Mouse (Mus musculus) neural tube, embryonic 11.5 days (tissue): ENCODE data around the gene Ostn. TPM values are rescaled to one million over a fixed set of nuclear protein-coding genes. Genes with fewer than 3 reads are reported as not detected.

ENCODE experiments used
- polyA plus RNA-seq: library from polyadenylated mRNA; unstranded; fragments of >200 nt; fragmentation: Nextera tagmentation; extraction: Ambion mirVana; gene quantifications from 2 replicates; pipeline ENCODE4 v1.2.1, GENCODE M21; 2014

Ostn gene
- polyA plus RNA-seq, 1 experiment from 2014 or later: not detected

Other genes starting within 250 kb of the Ostn start
- 7.5 and 10.7 TPM in 2 replicates for gene Uts2b, start 62.8 kb downstream of the Ostn start, polyA plus RNA-seq
- 71.2 and 82.8 TPM in 2 replicates for gene Ccdc50, start 81.4 kb downstream of the Ostn start, polyA plus RNA-seq